Mouse (Mus musculus): Measurements from ENCODE around the gene Rflnb. TPM values are rescaled to one million over a fixed set of nuclear protein-coding genes. Genes with fewer than 3 reads are reported as not detected.
A peak's percentile ranks its signal among the peaks of the same experiment; 100 is the strongest.
"Not testable (repeated sequence)": the region's sequence is repeated elsewhere in the genome, so short reads cannot be mapped to it uniquely, and the experiment has no call there.

The Rflnb gene
- polyA plus RNA-seq, 1 experiment from 2014 or later, result 29.7 TPM

- Histone ChIP-seq H3K4me3 (peak overlapping the region; percentile 84), H3K4me1 (peaks cover 48% of the 10 kb centered on the region), H3K9me3 (no peaks in the 10 kb centered on the region), H3K27me3 (replicated peaks; ENCODE audit: low read depth, poor library complexity, severe bottlenecking) (peaks cover 40% of the 10 kb centered on the region), H3K36me3 (replicated peaks) (peaks cover 18% of the 10 kb centered on the region), H3K27ac (replicated peaks) (peak overlapping the region; percentile 92)
- 2% methylated on average over 12 of the region's 14 CpGs for WGBS
- DNase-seq (ENCODE audit: low spot score), result no peak
Observed at GRCm38 (mm10) chr11:76028072-76028465, 487 bp upstream of the Rflnb start.

GRCm38 (mm10) chr11:76026527-76027138 lies 949 bp downstream of the Rflnb start:
- whole genome bisulfite sequencing, result 3% methylated on average over 14 of the region's 14 CpGs
- peaks cover 31% of the 10 kb centered on the region for H3K36me3 ChIP-seq (replicated peaks)
- peak overlapping the region; percentile 84 for H3K4me3 ChIP-seq
- peaks cover 36% of the 10 kb centered on the region for H3K27me3 ChIP-seq (replicated peaks; ENCODE audit: low read depth, poor library complexity, severe bottlenecking)
- peak overlapping the region; percentile 92 for H3K27ac ChIP-seq (replicated peaks)
- H3K4me1 ChIP-seq, result peaks cover 48% of the 10 kb centered on the region
- no peak for DNase-seq (ENCODE audit: low spot score)
- H3K9me3 ChIP-seq, result no peaks in the 10 kb centered on the region

GRCm38 (mm10) chr11:76025080-76025583 lies 2.5 kb downstream of the Rflnb start:
- WGBS, result 49% methylated on average over 7 of the region's 7 CpGs
- DNase-seq (ENCODE audit: low spot score), result no peak
- no peaks in the 10 kb centered on the region for H3K9me3 ChIP-seq
- peaks cover 46% of the 10 kb centered on the region for H3K4me1 ChIP-seq
- H3K27ac ChIP-seq (replicated peaks), result no peak overlapping the region
- H3K36me3 ChIP-seq (replicated peaks), result peaks cover 36% of the 10 kb centered on the region
- H3K4me3 ChIP-seq, result peak overlapping the region; percentile 84; the same call in 1 of the 2 replicates
- peaks cover 33% of the 10 kb centered on the region for H3K27me3 ChIP-seq (replicated peaks; ENCODE audit: low read depth, poor library complexity, severe bottlenecking)

GRCm38 (mm10) chr11:76020916-76021315 lies 6.7 kb downstream of the Rflnb start:
- Histone ChIP-seq H3K4me3 (no peak overlapping the region), H3K36me3 (replicated peaks) (peaks cover 38% of the 10 kb centered on the region), H3K9me3 (no peaks in the 10 kb centered on the region), H3K27me3 (replicated peaks; ENCODE audit: low read depth, poor library complexity, severe bottlenecking) (peaks cover 9% of the 10 kb centered on the region), H3K4me1 (peaks cover 20% of the 10 kb centered on the region), H3K27ac (replicated peaks) (no peak overlapping the region)
- no peak for DNase-seq (ENCODE audit: low spot score)
- WGBS, result 82% methylated on average over 9 of the region's 9 CpGs

DNA sequence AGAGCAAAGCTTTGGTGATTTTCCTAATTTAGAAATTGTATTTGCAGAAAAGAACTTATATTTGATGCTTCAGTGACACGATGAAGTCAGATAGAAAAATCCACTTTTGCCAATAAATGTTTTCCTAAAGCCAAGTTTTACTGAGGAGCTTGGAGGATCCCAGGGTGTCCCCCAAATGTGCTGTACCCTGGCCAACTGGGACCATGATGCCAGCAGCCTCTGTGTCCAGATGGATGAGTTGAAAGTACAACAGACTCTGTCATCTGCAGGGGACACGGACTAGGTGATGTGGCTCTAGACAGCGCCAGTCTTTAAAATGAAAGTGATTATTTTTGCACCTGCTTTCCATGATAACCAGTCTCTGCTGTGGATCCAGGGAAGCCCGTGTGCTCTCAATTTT lies 7.7 kb downstream of the Rflnb start:
- Histone ChIP-seq H3K4me1 (peaks cover 10% of the 10 kb centered on the region), H3K4me3 (no peak overlapping the region), H3K27me3 (replicated peaks; ENCODE audit: low read depth, poor library complexity, severe bottlenecking) (0 out of 2 replicates have a peak, but pooled peaks cover under 1% of the 10 kb centered on the region), H3K9me3 (no peaks in the 10 kb centered on the region), H3K27ac (replicated peaks) (no peak overlapping the region), H3K36me3 (replicated peaks) (peaks cover 36% of the 10 kb centered on the region)
- DNase-seq (ENCODE audit: low spot score), result no peak
- WGBS, result 88% methylated on average over 4 of the region's 4 CpGs

GRCm38 (mm10) chr11:76015814-76016213 lies 11.8 kb downstream of the Rflnb start:
- no peaks in the 10 kb centered on the region for H3K27me3 ChIP-seq (replicated peaks; ENCODE audit: low read depth, poor library complexity, severe bottlenecking)
- 83% methylated on average over 4 of the region's 4 CpGs for WGBS
- H3K4me1 ChIP-seq, result 0 out of 2 replicates have a peak, but pooled peaks cover 3% of the 10 kb centered on the region
- H3K27ac ChIP-seq (replicated peaks), result no peak overlapping the region
- H3K9me3 ChIP-seq, result no peaks in the 10 kb centered on the region
- no peak overlapping the region for H3K4me3 ChIP-seq
- peaks cover 6% of the 10 kb centered on the region; the same call in 1 of the 2 replicates for H3K36me3 ChIP-seq (replicated peaks)
- DNase-seq (ENCODE audit: low spot score), result no peak

DNA sequence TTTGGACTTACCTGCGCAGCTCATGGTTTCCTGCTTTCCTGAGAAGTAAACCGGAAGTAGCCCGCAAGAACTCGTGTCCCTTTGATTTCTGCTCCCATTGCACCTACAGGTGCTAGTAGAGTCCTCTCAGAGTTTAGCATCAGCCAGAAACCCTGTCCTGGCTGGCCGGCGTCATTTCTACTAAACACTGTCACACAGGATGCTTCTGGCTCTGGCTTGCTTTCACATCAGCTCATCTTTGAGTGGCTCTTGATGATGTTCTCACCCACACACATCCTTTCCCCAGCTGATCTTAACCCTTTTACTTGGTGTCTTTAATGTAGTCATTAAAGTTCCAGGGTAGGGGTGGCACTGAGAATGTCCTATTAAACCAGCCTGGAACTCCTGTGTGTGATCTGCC lies 12.3 kb downstream of the Rflnb start:
- WGBS, result 92% methylated on average over 6 of the region's 6 CpGs

DNA sequence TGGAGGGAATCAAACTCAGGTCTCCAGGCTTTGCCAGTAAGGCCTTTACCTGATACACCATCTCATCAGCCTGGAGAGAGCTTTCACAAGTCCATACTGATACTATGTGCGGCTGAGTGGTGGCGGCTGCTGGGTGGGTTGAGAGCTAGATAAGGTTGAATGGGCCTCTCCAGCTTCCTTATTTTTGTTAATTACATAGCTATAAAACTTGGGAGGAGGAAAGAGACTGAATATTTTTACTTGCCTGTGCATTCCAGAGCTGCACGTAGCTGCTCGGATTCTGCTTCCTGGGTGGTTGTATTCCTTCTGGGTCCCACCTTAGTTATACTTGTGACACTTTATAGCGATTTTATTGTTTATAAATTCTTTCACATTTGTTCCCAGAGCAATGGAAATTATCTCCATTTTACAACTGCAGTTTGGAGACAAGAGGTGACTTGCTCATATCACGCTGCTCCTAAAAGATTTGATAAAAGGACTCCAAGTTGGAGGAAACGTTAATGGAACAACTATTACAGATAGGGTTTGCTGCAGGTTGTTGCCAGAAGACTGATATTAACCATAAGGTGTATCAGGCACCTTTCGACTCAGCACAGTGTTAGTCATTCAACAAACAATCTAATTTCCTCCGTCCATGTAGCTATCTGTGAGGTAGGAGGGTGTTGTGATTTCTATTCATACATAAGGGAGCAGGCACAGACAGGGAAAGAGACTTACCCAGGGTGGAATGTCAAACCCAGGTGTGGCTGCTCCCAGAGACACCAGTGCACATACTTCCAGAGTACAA lies 16.6 kb downstream of the Rflnb start:
- no peak overlapping the region for H3K27ac ChIP-seq (replicated peaks)
- DNase-seq (ENCODE audit: low spot score), result no peak
- H3K36me3 ChIP-seq (replicated peaks), result no peaks in the 10 kb centered on the region
- WGBS, result 88% methylated on average over 9 of the region's 9 CpGs
- H3K27me3 ChIP-seq (replicated peaks; ENCODE audit: low read depth, poor library complexity, severe bottlenecking), result no peaks in the 10 kb centered on the region
- H3K9me3 ChIP-seq, result no peaks in the 10 kb centered on the region
- H3K4me1 ChIP-seq, result 0 out of 2 replicates have a peak, but pooled peaks cover 3% of the 10 kb centered on the region
- H3K4me3 ChIP-seq, result no peak overlapping the region

More for the DNA sequence above, 12.3 kb downstream of the Rflnb start:
- Histone ChIP-seq H3K36me3 (replicated peaks) (peaks cover 4% of the 10 kb centered on the region; the same call in 1 of the 2 replicates), H3K27me3 (replicated peaks; ENCODE audit: low read depth, poor library complexity, severe bottlenecking) (no peaks in the 10 kb centered on the region), H3K27ac (replicated peaks) (no peak overlapping the region), H3K4me1 (0 out of 2 replicates have a peak, but pooled peaks cover 3% of the 10 kb centered on the region), H3K4me3 (no peak overlapping the region), H3K9me3 (no peaks in the 10 kb centered on the region)
- DNase-seq (ENCODE audit: low spot score), result no peak

GRCm38 (mm10) chr11:76009101-76009500 lies 18.5 kb downstream of the Rflnb start:
- DNase-seq (ENCODE audit: low spot score), result no peak
- H3K27ac ChIP-seq (replicated peaks), result no peak overlapping the region
- H3K4me3 ChIP-seq, result no peak overlapping the region
- H3K4me1 ChIP-seq, result no peaks in the 10 kb centered on the region
- no peaks in the 10 kb centered on the region for H3K9me3 ChIP-seq
- H3K27me3 ChIP-seq (replicated peaks; ENCODE audit: low read depth, poor library complexity, severe bottlenecking), result no peaks in the 10 kb centered on the region
- WGBS, result 84% methylated on average over 6 of the region's 6 CpGs
- H3K36me3 ChIP-seq (replicated peaks), result no peaks in the 10 kb centered on the region

GRCm38 (mm10) chr11:76008162-76008561 lies 19.4 kb downstream of the Rflnb start:
- 85% methylated on average over 2 of the region's 2 CpGs for WGBS
- no peak overlapping the region for H3K4me3 ChIP-seq
- H3K4me1 ChIP-seq, result no peaks in the 10 kb centered on the region
- H3K9me3 ChIP-seq, result no peaks in the 10 kb centered on the region
- no peak overlapping the region for H3K27ac ChIP-seq (replicated peaks)
- DNase-seq (ENCODE audit: low spot score), result no peak
- no peaks in the 10 kb centered on the region for H3K27me3 ChIP-seq (replicated peaks; ENCODE audit: low read depth, poor library complexity, severe bottlenecking)
- no peaks in the 10 kb centered on the region for H3K36me3 ChIP-seq (replicated peaks)

- H3K4me3 ChIP-seq; H3K36me3 ChIP-seq (replicated peaks); H3K27ac ChIP-seq (replicated peaks); H3K4me1 ChIP-seq; H3K9me3 ChIP-seq; DNase-seq (ENCODE audit: low spot score): not testable (repeated sequence)
- 93% methylated on average over 7 of the region's 7 CpGs for WGBS
- H3K27me3 ChIP-seq (replicated peaks; ENCODE audit: low read depth, poor library complexity, severe bottlenecking), result peaks cover 31% of the 10 kb centered on the region
Observed at GRCm38 (mm10) chr11:76004276-76004675, 23.3 kb downstream of the Rflnb start.

DNA sequence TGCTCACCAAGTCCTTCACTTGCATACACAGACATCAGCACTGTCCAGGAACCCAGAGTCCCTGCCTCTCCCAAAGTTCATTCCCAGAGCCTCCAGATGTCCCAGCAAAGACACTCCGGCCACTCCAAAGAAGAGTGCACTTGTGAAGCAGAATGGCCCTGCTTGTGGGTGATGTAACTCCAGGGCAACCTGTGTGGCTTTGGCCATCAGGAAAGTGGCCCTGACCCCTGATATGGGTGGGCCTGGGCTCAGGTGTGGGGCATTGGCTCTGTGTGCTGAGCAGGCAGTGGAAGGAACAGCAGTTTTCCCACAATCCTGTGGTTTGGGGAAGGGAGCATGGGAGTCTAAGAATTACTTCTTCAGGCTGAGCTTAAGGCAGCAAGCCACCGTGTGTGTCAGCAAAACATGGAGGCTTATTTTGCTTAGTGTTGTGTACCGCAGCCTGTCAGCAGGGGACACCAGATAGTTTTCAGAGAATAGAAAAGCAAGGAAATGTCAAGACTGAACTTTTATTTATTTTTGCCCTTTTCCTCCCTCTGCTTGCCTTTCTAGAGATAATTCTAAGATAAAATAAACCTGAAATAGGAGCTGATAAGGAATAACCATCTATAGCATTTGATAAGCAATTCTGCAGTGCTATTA lies 26.2 kb downstream of the Rflnb start:
- no peak overlapping the region for H3K4me3 ChIP-seq
- no peak overlapping the region for H3K27ac ChIP-seq (replicated peaks)
- peaks cover 37% of the 10 kb centered on the region for H3K27me3 ChIP-seq (replicated peaks; ENCODE audit: low read depth, poor library complexity, severe bottlenecking)
- peaks cover 7% of the 10 kb centered on the region for H3K4me1 ChIP-seq
- H3K9me3 ChIP-seq, result no peaks in the 10 kb centered on the region
- 54% methylated on average over 3 of the region's 3 CpGs for WGBS
- H3K36me3 ChIP-seq (replicated peaks), result no peaks in the 10 kb centered on the region
- DNase-seq (ENCODE audit: low spot score), result no peak

Measured in embryonic facial prominence, embryonic 10.5 days (tissue).